16 mouse cellular contexts compared by ENCODE assay signal in genomic region chr4:66146546-66146945, GRCm38 (mm10).
"Had no signal": no experiment of that assay in that cellular context is flagged by ENCODE, and none has a peak within 500 bp of the region (broad histone marks: within the 10 kb centered on the region; RNA-seq: fewer than 3 reads in every experiment).

No protein-coding gene starts in this region.

- H3K36me3 ChIP-seq: liver, embryonic 13.5 days had no signal

- H3K4me1 ChIP-seq: liver, embryonic 13.5 days had no signal

- H3K27me3 ChIP-seq: liver, embryonic 13.5 days had no signal

- H3K9ac ChIP-seq: liver, embryonic 13.5 days had no signal

- H3K4me3 ChIP-seq: layer of hippocampus, adult 2 months; left cerebral cortex, adult 2 months; liver, embryonic 13.5 days had no signal

- H3K9me3 ChIP-seq: liver, embryonic 13.5 days had no signal

- H3K27ac ChIP-seq: layer of hippocampus, adult 2 months; left cerebral cortex, adult 2 months; liver, embryonic 13.5 days had no signal

- DNase-seq: kidney, postnatal 25 days; layer of hippocampus, postnatal 36 days; liver, embryonic 13.5 days; lung, adult 2 months; lung, postnatal 14 days; lung, postnatal 4 days; midbrain, embryonic 14.5 days; right cerebral cortex, adult 18-20 months; right cerebral cortex, postnatal 14 days; right cerebral cortex, postnatal 4 days; thymus, adult 18-20 months; thymus, postnatal 14 days; thymus, postnatal 4 days had no signal

- H3K4me2 ChIP-seq: liver, embryonic 13.5 days; midbrain, embryonic 11.5 days had no signal
